Mouse (Mus musculus): ENCODE measurements around the gene Rab11a. TPM values are rescaled to one million over a fixed set of nuclear protein-coding genes. Genes with fewer than 3 reads are reported as not detected.

The Rab11a gene
- polyA plus RNA-seq, 1 experiment from 2014 or later, result 320 TPM

DNA sequence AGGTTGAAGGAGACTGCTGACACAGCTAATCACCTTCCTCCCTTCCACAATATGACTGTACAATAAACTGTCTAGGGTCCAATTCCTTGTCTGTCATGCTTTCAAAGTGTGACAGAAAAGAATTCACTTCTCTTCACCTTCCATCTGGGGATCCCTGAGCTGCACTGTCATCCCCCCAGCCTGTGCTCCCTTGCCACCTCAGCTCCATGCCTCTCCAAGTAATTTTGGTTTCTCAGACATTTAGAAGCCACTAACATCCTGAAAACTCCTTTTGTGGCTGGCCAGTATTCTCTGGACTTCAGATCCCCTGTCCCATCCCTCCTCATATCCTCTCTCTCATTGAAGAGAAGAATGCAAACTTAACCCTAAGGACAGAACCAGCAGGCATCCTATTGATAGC, 35.2 kb downstream of the Rab11a start:
- H3K4me3 ChIP-seq, result no peak overlapping the region
- H3K27ac ChIP-seq, result no peak overlapping the region
- H3K36me3 ChIP-seq, result peaks cover 22% of the 10 kb centered on the region; the same call in 1 of the 2 replicates
- H3K9me3 ChIP-seq, result no peaks in the 10 kb centered on the region
- H3K4me2 ChIP-seq (replicated peaks), result no peak overlapping the region
- ATAC-seq (ENCODE audit: low FRiP score, low read depth), result no peak
- no peak overlapping the region for H3K9ac ChIP-seq
- peaks cover 13% of the 10 kb centered on the region; the same call in 1 of the 2 replicates for H3K4me1 ChIP-seq
- H3K27me3 ChIP-seq, result no peaks in the 10 kb centered on the region

DNA sequence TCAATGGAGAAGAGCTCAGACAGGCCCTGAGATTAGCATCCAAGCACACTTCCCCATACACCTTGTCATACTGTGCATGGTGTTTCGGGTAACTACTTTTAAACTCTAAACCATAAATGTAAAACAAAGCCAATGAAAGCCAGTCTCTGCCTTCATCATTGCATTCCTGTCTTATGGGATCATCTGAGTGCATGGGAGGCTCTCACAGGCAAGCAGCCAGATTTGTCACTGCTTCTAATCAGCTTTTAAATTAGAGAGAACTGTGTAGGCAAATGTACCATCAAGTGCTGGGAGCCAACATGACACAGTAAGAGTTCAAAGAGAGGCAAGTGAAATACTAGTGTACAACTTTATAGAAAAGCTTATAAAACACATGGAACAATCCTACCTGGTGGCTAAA, 35.9 kb downstream of the Rab11a start:
- H3K4me1 ChIP-seq, result peaks cover 13% of the 10 kb centered on the region; the same call in 1 of the 2 replicates
- H3K27ac ChIP-seq, result no peak overlapping the region
- H3K4me2 ChIP-seq (replicated peaks), result no peak overlapping the region
- 62% methylated on average over 1 of the region's 1 CpGs for WGBS
- no peak for ATAC-seq (ENCODE audit: low FRiP score, low read depth)
- H3K36me3 ChIP-seq, result peaks cover 23% of the 10 kb centered on the region; the same call in 1 of the 2 replicates
- no peak overlapping the region for H3K4me3 ChIP-seq
- no peak overlapping the region for H3K9ac ChIP-seq
- no peaks in the 10 kb centered on the region for H3K9me3 ChIP-seq
- H3K27me3 ChIP-seq, result no peaks in the 10 kb centered on the region

DNA sequence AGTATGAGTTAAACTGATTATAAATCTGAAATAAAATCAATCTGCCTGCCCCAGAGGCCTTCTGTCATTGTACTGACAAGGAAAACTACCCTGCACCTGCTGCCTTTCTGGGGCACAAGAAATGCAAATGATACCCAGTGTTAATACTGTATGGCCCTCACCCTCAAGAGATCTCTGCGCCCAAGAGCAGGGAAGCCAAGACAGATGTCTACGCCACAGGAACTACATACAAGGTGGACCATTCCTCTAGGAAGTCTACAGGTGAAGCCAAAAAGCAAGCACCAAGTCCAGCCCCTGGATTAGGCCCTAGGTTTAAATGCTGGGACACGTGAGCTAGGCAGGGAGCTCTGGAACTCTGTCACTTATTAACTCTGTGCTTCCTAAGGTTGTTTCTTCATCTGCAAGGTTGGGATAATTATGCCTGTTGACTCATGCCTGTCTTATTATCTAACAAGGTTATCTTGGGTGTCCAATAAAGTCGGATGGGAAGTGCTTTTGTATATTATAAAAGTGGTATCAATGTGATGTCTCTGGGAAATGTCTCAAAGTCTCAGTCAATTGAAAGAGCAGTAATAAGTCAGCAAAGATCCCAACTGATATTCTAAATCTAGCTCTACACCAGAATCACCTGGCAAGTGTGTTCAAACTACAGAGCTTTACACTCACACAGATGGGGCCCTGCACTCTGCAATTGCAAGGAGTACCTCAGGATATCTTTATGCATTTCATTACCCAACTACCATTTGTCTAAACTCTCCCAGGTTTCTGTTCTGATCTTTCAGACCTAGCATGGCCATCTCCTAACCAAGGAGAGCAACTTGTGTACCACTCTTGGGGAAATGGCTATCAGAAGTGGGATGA, 36.9 kb downstream of the Rab11a start:
- H3K4me2 ChIP-seq (replicated peaks), result no peak overlapping the region
- 88% methylated on average over 4 of the region's 4 CpGs for WGBS
- H3K4me3 ChIP-seq, result no peak overlapping the region
- no peak overlapping the region for H3K27ac ChIP-seq
- H3K36me3 ChIP-seq, result peaks cover 21% of the 10 kb centered on the region; the same call in 1 of the 2 replicates
- no peaks in the 10 kb centered on the region for H3K27me3 ChIP-seq
- no peaks in the 10 kb centered on the region for H3K9me3 ChIP-seq
- H3K9ac ChIP-seq, result no peak overlapping the region
- ATAC-seq (ENCODE audit: low FRiP score, low read depth), result no peak
- peaks cover 13% of the 10 kb centered on the region; the same call in 1 of the 2 replicates for H3K4me1 ChIP-seq

DNA sequence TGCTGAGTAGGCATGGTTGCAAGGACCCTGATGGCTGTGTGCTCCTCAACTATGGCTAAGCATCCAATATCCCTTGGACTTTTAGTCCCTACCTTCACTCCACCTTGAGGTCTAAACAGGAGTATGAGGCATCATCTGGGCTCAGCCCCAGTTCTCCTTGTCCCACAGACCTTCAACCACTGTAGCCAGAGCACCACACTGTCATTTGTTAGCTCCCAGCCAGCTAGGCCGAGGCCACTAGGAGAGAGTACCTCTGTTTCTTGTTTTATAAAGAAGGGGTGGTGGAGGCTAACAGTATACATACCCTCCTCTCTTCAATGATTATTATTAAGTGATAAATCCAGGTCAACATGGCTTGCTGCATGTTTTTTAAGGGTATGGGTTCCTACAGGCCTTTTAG, 39.0 kb downstream of the Rab11a start:
- Histone ChIP-seq H3K9me3 (no peaks in the 10 kb centered on the region), H3K27ac (no peak overlapping the region), H3K4me3 (no peak overlapping the region), H3K9ac (no peak overlapping the region), H3K36me3 (peaks cover 16% of the 10 kb centered on the region), H3K27me3 (no peaks in the 10 kb centered on the region), H3K4me1 (peaks cover 13% of the 10 kb centered on the region; the same call in 1 of the 2 replicates), H3K4me2 (replicated peaks) (no peak overlapping the region)
- ATAC-seq (ENCODE audit: low FRiP score, low read depth), result no peak
- WGBS, result 97% methylated on average over 1 of the region's 1 CpGs

DNA sequence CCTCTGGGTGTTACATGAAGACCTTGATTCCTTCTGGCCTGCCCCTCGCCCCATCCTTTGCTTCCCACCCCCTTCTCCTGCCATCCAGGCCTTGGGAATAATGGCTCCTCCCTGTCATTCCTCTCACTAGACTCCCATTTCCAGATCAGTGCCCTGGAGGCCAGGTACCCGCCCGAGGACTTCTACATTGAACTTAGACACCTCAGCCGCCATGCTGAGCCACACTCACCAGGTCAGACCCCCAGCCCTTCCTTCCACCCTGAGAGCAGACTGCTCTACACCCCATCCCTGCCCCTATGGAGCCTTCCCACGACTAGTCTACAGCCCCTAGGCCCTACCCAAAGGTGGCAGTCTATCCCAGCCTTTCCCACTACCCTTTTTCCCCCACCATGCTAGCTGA, 39.9 kb downstream of the Rab11a start:
- no peak overlapping the region for H3K9ac ChIP-seq
- H3K36me3 ChIP-seq, result peaks cover 17% of the 10 kb centered on the region
- WGBS, result 90% methylated on average over 5 of the region's 5 CpGs
- H3K27me3 ChIP-seq, result no peaks in the 10 kb centered on the region
- H3K4me3 ChIP-seq, result no peak overlapping the region
- H3K9me3 ChIP-seq, result no peaks in the 10 kb centered on the region
- H3K4me1 ChIP-seq, result peaks cover 13% of the 10 kb centered on the region; the same call in 1 of the 2 replicates
- no peak for ATAC-seq (ENCODE audit: low FRiP score, low read depth)
- H3K4me2 ChIP-seq (replicated peaks), result no peak overlapping the region
- no peak overlapping the region for H3K27ac ChIP-seq

DNA sequence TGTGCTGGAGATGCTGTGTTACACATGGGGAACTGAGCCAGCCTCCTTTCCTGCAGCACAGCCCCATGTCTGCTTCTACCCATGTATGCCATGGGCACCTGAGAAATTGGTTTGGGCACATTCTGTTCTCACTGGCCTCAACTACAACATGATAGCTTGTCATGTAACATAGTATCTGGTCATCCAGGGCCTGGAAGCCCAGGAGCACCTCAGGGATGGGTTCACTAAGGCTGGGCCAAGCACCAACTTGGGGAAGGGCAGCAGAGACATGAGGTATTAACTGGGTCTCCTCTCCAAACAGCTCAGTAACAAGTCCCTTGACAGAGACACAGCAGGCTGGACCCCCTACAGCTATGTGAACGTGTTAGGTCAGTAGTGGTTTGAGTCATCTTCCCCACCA, 40.6 kb downstream of the Rab11a start:
- H3K27me3 ChIP-seq, result no peaks in the 10 kb centered on the region
- H3K4me1 ChIP-seq, result peaks cover 7% of the 10 kb centered on the region; the same call in 1 of the 2 replicates
- H3K9me3 ChIP-seq, result no peaks in the 10 kb centered on the region
- 58% methylated on average over 1 of the region's 1 CpGs for WGBS
- no peak for ATAC-seq (ENCODE audit: low FRiP score, low read depth)
- no peak overlapping the region for H3K4me2 ChIP-seq (replicated peaks)
- no peak overlapping the region for H3K9ac ChIP-seq
- peaks cover 17% of the 10 kb centered on the region for H3K36me3 ChIP-seq
- H3K4me3 ChIP-seq, result no peak overlapping the region
- no peak overlapping the region for H3K27ac ChIP-seq

DNA sequence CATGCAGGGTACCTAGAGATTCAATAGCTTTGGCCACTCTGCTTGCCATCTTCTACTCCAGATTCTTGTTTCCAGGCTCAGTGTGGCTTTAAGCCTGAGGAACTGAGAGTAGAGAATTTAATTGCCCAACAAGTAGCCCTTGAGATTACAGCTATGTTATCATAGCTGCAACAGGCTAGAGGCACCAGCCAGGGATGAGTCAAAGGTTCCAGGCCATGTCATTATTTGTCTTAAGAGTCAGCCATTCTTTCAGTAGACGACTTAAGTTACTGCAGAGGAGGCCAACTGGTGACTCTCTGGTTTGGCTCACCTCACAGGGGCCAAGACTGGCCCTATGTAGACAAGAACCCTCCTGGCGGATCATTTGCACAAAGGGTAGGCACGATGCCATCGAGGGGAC, 41.2 kb downstream of the Rab11a start:
- ATAC-seq (ENCODE audit: low FRiP score, low read depth), result no peak
- H3K4me2 ChIP-seq (replicated peaks), result no peak overlapping the region
- H3K4me1 ChIP-seq, result 0 out of 2 replicates have a peak, but pooled peaks cover 1% of the 10 kb centered on the region
- no peaks in the 10 kb centered on the region for H3K27me3 ChIP-seq
- H3K27ac ChIP-seq, result no peak overlapping the region
- 91% methylated on average over 4 of the region's 4 CpGs for WGBS
- peaks cover 17% of the 10 kb centered on the region for H3K36me3 ChIP-seq
- H3K4me3 ChIP-seq, result no peak overlapping the region
- no peak overlapping the region for H3K9ac ChIP-seq
- H3K9me3 ChIP-seq, result no peaks in the 10 kb centered on the region

DNA sequence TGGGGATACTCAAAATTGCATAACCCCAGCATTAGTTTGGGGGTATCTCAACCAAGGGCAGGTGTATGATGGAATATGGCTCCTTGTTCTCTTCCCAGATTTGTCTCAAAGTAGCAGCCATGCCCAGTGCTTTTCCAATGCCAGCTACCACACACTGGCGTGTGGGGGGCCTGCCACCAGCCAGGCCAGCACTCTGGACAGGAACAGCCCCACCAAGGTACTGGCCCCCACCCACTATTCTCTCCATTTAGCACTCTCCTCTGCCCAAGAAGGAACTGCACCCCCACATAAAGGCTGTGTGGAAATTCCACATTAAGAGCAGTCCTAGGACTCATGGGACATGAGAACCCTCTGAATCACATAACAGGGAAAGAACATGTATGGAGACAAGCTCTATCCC, 42.3 kb downstream of the Rab11a start:
- H3K4me3 ChIP-seq, result no peak overlapping the region
- no peak overlapping the region for H3K9ac ChIP-seq
- H3K27me3 ChIP-seq, result 0 out of 2 replicates have a peak, but pooled peaks cover under 1% of the 10 kb centered on the region
- H3K36me3 ChIP-seq, result peaks cover 17% of the 10 kb centered on the region
- H3K4me2 ChIP-seq (replicated peaks), result no peak overlapping the region
- no peaks in the 10 kb centered on the region for H3K9me3 ChIP-seq
- WGBS, result 87% methylated on average over 1 of the region's 1 CpGs
- H3K4me1 ChIP-seq, result no peaks in the 10 kb centered on the region
- no peak overlapping the region for H3K27ac ChIP-seq
- no peak for ATAC-seq (ENCODE audit: low FRiP score, low read depth)

DNA sequence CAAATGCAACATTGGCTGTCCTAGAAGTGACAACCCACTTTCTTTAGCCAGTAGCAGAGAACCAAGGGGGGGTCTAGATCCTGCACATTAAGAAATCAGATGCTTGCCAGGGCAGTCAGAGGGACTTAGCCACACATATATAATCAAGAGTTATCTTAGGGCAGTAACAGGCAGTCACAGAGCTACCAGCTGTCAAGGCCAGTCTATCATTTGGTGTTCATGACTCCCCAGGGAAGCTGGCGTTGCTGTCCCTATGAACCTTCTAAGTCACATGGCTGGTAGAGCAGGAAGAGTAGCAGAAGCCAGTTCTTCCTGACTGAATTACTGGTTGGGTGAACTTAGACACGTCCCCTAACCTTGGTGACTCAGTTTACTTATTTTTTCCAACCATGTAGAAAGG, 44.5 kb downstream of the Rab11a start:
- Histone ChIP-seq H3K27ac (no peak overlapping the region), H3K4me1 (peaks cover under 1% of the 10 kb centered on the region; the same call in 1 of the 2 replicates), H3K36me3 (peaks cover 17% of the 10 kb centered on the region), H3K27me3 (0 out of 2 replicates have a peak, but pooled peaks cover 2% of the 10 kb centered on the region), H3K9me3 (no peaks in the 10 kb centered on the region), H3K9ac (no peak overlapping the region), H3K4me2 (replicated peaks) (no peak overlapping the region), H3K4me3 (no peak overlapping the region)
- no peak for ATAC-seq (ENCODE audit: low FRiP score, low read depth)
- 67% methylated on average over 2 of the region's 2 CpGs for WGBS

DNA sequence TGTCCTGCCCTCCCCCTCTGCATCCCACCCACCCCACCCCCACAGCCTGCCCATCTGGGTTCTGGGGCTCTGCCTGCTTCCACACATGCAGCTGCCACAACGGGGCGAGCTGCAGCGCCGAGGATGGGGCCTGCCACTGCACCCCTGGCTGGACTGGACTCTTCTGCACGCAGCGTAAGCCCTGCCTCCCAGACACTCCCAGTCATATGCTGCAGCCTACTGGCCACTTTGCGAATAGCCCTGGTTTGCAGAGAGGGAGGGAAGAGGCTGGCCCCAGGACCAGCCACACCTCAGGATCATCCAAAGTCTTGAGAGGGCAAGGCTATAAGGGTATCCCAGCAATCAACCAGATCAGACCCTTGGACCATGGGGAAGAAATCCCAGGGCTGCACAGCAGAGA, 46.4 kb downstream of the Rab11a start:
- Histone ChIP-seq H3K27ac (no peak overlapping the region), H3K4me1 (peaks cover 6% of the 10 kb centered on the region; the same call in 1 of the 2 replicates), H3K27me3 (0 out of 2 replicates have a peak, but pooled peaks cover 2% of the 10 kb centered on the region), H3K4me3 (no peak overlapping the region), H3K36me3 (peaks cover 12% of the 10 kb centered on the region), H3K9ac (no peak overlapping the region), H3K4me2 (replicated peaks) (no peak overlapping the region), H3K9me3 (no peaks in the 10 kb centered on the region)
- peak; percentile 75; the same call in 1 of the 2 replicates for ATAC-seq (ENCODE audit: low FRiP score, low read depth)
- WGBS, result 3% methylated on average over 7 of the region's 7 CpGs

DNA sequence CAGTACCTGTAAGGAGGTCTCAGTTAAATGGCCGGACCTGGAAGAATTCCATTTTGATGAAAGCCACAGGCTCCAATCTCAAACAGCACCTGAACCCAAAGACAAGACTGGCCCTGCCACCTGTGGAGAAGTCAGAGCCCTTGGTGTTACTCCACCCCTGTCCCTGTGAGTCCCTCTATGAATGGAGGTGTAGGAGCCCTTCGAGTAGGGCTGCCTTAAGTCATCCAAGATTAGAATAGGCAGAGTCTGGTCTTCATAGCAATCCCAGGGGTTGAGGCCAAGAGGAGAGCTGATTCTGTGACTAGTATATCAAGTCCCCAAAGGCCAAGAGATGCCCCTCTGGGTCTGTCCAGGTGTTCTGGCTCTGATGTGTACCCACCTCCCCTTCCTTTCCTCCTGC, 46.8 kb downstream of the Rab11a start:
- Histone ChIP-seq H3K27me3 (0 out of 2 replicates have a peak, but pooled peaks cover 4% of the 10 kb centered on the region), H3K4me2 (replicated peaks) (no peak overlapping the region), H3K9me3 (no peaks in the 10 kb centered on the region), H3K27ac (no peak overlapping the region), H3K9ac (no peak overlapping the region), H3K36me3 (peaks cover 12% of the 10 kb centered on the region), H3K4me3 (no peak overlapping the region), H3K4me1 (peaks cover 6% of the 10 kb centered on the region; the same call in 1 of the 2 replicates)
- ATAC-seq (ENCODE audit: low FRiP score, low read depth), result no peak
- WGBS, result 85% methylated on average over 2 of the region's 2 CpGs

DNA sequence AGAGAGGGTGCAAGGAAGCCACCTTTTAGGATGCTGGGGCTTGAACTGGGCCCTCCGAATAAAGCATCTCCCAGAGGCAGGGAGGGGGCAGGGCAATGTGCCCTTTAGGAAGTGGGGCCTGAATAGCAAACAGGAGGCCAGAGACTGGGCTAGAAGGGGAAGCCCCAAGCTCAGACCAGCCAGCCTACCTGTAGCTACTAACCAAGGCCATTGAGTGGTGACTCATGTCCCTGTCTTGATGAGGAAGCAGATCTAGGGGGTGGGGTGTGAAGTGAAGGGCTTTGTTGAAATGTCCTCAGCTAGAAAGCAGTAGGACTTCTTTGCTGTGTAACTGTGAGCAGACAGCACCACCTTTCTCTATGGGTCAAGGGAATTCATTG, 49.6 kb downstream of the Rab11a start:
- no peak for ATAC-seq (ENCODE audit: low FRiP score, low read depth)
- no peak overlapping the region for H3K4me3 ChIP-seq

More for the DNA sequence above, 49.6 kb downstream of the Rab11a start:
- Histone ChIP-seq H3K27ac (no peak overlapping the region), H3K36me3 (no peaks in the 10 kb centered on the region), H3K27me3 (peaks cover 9% of the 10 kb centered on the region; the same call in 1 of the 2 replicates), H3K4me2 (replicated peaks) (no peak overlapping the region), H3K9me3 (no peaks in the 10 kb centered on the region), H3K9ac (no peak overlapping the region), H3K4me1 (peaks cover 6% of the 10 kb centered on the region; the same call in 1 of the 2 replicates)
- 22% methylated on average over 1 of the region's 1 CpGs for WGBS

Measured in limb, embryonic 13.5 days (tissue).